Mouse (Mus musculus) midbrain, embryonic 15.5 days (tissue): ENCODE measurements around the gene Cd46. TPM values are rescaled to one million over a fixed set of nuclear protein-coding genes. Genes with fewer than 3 reads are reported as not detected.
A peak's percentile ranks its signal among the peaks of the same experiment; 100 is the strongest.

Source experiments
- ATAC-seq: fragments of 200-750 bp; cut with Nextera tagmentation; replicated peaks from 2 replicates; pipeline ENCODE4 v1.8.0; 2017; ENCODE audit warnings: moderate TSS enrichment
- H3K27ac ChIP-seq: fragments of 300-500 bp; sonication (generic); 2 replicates; pipeline ENCODE4 v1.5.1; 2015; ENCODE audit warnings: mild to moderate bottlenecking, inconsistent platforms
- H3K27me3 ChIP-seq: fragments of 300-500 bp; sonication (generic); replicated peaks from 2 replicates; pipeline ENCODE4 v1.6.1; 2015; ENCODE audit warnings: inconsistent platforms
- H3K36me3 ChIP-seq: fragments of 300-500 bp; sonication (generic); replicated peaks from 2 replicates; pipeline ENCODE4 v1.6.1; 2015; ENCODE audit warnings: inconsistent platforms
- H3K4me1 ChIP-seq: fragments of 300-500 bp; sonication (generic); 2 replicates; pipeline ENCODE4 v1.6.1; 2015; ENCODE audit warnings: inconsistent platforms
- H3K4me2 ChIP-seq: fragments of 300-500 bp; sonication (generic); 2 replicates; pipeline ENCODE4 v1.6.1; 2015; ENCODE audit warnings: inconsistent platforms, mild to moderate bottlenecking, moderate library complexity
- H3K4me3 ChIP-seq: fragments of 300-500 bp; sonication (generic); 2 replicates; pipeline ENCODE4 v1.5.1; 2015; ENCODE audit warnings: mild to moderate bottlenecking, inconsistent platforms
- H3K9ac ChIP-seq: fragments of 300-500 bp; sonication (generic); 2 replicates; pipeline ENCODE4 v1.6.1; 2015; ENCODE audit warnings: mild to moderate bottlenecking, inconsistent platforms
- H3K9me3 ChIP-seq: fragments of 300-500 bp; sonication (generic); 2 replicates; pipeline ENCODE4 v1.6.1; 2016; ENCODE audit warnings: inconsistent platforms
- WGBS: fragments of 180-500 bp; shearing (Covaris S2); methylation state at CpG from one replicate; pipeline ENCODE4 v1.1.7; 2015; ENCODE audit warnings: mixed read lengths; 5-methylcytosine and 5-hydroxymethylcytosine counted together
- microRNA counts: library from miRNA; unstranded; fragments of <30 nt; microRNA quantifications from one replicate; lab custom pipeline; 2016
- microRNA-seq: library from miRNA; unstranded; fragments of <30 nt; microRNA quantifications from one replicate; pipeline ENCODE4, GENCODE M21; 2016
- polyA plus RNA-seq: library from polyadenylated mRNA; unstranded; fragments of >200 nt; fragmentation: Nextera tagmentation; extraction: Ambion mirVana; gene quantifications from 2 replicates; pipeline ENCODE4 v1.2.1, GENCODE M21; 2015

Gene Cd46
- polyA plus RNA-seq, 1 experiment from 2014 or later = 1.7 TPM

DNA sequence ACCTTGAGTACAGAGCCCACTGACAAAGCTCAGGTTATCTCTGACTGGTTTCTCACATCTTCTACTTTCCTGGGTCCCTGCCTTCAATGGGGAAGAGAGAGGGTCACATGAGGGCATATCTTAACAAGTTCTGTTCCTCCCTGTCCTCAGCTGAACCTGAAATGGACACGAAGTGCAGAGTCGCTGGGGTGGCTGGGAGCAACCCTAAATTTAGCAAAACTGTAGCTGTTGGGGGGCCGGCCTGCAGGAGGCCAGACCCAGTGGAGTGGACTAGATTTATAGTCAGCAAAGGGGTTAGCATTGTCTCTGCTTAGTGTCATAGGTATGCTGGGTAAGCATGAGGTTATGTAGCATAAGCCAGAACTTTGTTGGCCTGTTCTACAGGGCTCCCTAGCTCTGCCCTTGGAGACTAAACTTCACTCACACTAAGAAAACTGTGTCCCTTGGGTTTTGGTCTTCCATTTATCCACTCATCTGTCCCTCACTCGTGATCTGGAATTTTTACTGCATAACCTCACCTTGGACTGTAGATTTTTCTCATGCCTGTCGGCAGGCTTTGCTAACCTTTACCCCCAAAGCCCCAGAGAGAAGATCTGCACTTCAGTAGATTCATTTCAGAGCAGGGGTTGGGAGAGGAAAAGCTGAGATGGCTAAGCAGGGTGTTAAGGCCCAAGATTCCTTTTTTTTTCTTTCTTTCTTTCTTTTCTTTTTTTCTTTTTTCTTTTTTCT is 99.3 kb downstream of the Cd46 start:
- ATAC-seq = no peak
- Histone ChIP-seq H3K4me1 (no peaks in the 10 kb centered on the region), H3K27ac (no peak overlapping the region), H3K9me3 (no peaks in the 10 kb centered on the region), H3K9ac (no peak overlapping the region), H3K27me3 (no peaks in the 10 kb centered on the region), H3K36me3 (no peaks in the 10 kb centered on the region), H3K4me2 (no peak overlapping the region), H3K4me3 (no peak overlapping the region)
- 82% methylated on average over 5 of the region's 5 CpGs for WGBS

DNA sequence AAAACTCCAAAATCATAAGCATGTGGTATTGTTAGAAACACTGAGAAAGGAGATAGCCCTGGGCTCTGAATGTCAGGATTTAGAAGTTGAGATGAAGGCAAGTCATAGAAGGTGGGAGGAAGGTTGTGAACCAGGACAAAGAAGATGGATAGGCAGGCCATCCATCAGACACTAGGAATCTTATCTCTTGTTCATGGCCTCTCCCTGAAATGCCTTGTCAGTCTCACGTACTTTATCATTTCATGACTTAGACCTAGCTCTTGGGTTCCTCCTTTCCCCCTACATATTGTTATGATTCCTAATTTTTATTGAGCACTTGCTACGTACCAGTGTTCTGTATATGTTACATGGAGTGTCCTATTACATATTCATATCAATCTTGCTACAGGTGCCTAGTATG is 100.4 kb downstream of the Cd46 start:
- no peaks in the 10 kb centered on the region for H3K4me1 ChIP-seq
- no peak overlapping the region for H3K4me3 ChIP-seq
- ATAC-seq = no peak
- no peaks in the 10 kb centered on the region for H3K36me3 ChIP-seq
- no peaks in the 10 kb centered on the region for H3K9me3 ChIP-seq
- no peaks in the 10 kb centered on the region for H3K27me3 ChIP-seq
- 97% methylated on average over 2 of the region's 2 CpGs for WGBS
- H3K27ac ChIP-seq = no peak overlapping the region
- H3K4me2 ChIP-seq = no peak overlapping the region
- no peak overlapping the region for H3K9ac ChIP-seq

DNA sequence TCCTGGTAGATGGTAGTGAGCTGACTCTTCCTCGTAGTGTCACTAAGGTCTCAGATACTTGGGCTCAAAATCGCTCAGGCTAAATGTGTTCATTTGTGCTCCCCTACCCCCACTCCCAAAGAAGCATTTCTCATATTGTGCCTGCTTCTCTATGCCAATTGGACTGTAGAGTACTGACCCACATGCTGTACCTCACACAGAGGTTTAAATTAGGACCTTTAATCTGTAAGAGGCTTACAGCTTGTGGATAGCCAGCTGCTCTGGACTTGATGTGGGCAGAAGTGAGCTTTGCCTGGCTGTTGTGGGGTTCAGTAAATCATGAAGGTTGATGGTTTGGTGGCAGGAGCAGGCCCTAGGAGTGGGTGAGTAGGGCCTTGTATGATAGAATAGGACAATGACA is 101.1 kb downstream of the Cd46 start:
- Histone ChIP-seq H3K9ac (no peak overlapping the region), H3K27ac (no peak overlapping the region), H3K27me3 (no peaks in the 10 kb centered on the region), H3K36me3 (no peaks in the 10 kb centered on the region), H3K4me2 (no peak overlapping the region), H3K4me3 (no peak overlapping the region), H3K9me3 (no peaks in the 10 kb centered on the region), H3K4me1 (no peaks in the 10 kb centered on the region)
- no peak for ATAC-seq
- 90% methylated on average over 2 of the region's 2 CpGs for WGBS

- no peaks in the 10 kb centered on the region for H3K36me3 ChIP-seq
- H3K4me1 ChIP-seq = no peaks in the 10 kb centered on the region
- 98% methylated on average over 1 of the region's 1 CpGs for WGBS
- H3K4me2 ChIP-seq = no peak overlapping the region
- no peak overlapping the region for H3K27ac ChIP-seq
- no peak overlapping the region for H3K9ac ChIP-seq
- no peak overlapping the region for H3K4me3 ChIP-seq
- H3K9me3 ChIP-seq = no peaks in the 10 kb centered on the region
- no peaks in the 10 kb centered on the region for H3K27me3 ChIP-seq
- ATAC-seq = no peak
These were observed 103.0 kb downstream of the Cd46 start for GRCm38 (mm10) chr1:194989024-194989423.

MicroRNAs within 50 kb of the gene (microRNA counts, 519-probe panel; counts per million panel counts)
- 2,328 counts per million, percentile 37 among the panel's probes with 10 or more counts for microRNA mmu-miR-29b (lab: Ali Mortazavi, UCI)
- microRNA mmu-miR-29c (lab: Ali Mortazavi, UCI) = 3,375 counts per million, percentile 78 among the panel's probes with 10 or more counts

Small RNA genes within 50 kb of the gene (microRNA-seq; reads per million reads assigned to microRNA genes)
- gene Mir29b-2 = 2.2 reads per million, percentile 7 among the genes with 10 or more reads in this experiment
- 118 reads per million, percentile 56 among the genes with 10 or more reads in this experiment for gene Mir29c

Other genes starting within 250 kb of the Cd46 start
- gene Cd34, start 153.4 kb downstream of the Cd46 start, polyA plus RNA-seq = 28.0 TPM in 2 replicates
- gene Cr1l, start 39.3 kb upstream of the Cd46 start, polyA plus RNA-seq = 39.4 and 39.7 TPM in 2 replicates
- gene Cr2, start 84.5 kb upstream of the Cd46 start, polyA plus RNA-seq = 0.45 and 0.98 TPM in 2 replicates